Mouse (Mus musculus): ENCODE data around the gene Fasn. TPM values are rescaled to one million over a fixed set of nuclear protein-coding genes. Genes with fewer than 3 reads are reported as not detected.
A peak's percentile ranks its signal among the peaks of the same experiment; 100 is the strongest.
"Not testable (repeated sequence)": the region's sequence is repeated elsewhere in the genome, so short reads cannot be mapped to it uniquely, and the experiment has no call there.

Fasn gene
- polyA plus RNA-seq, 1 experiment from 2014 or later: 24.9 TPM

DNA sequence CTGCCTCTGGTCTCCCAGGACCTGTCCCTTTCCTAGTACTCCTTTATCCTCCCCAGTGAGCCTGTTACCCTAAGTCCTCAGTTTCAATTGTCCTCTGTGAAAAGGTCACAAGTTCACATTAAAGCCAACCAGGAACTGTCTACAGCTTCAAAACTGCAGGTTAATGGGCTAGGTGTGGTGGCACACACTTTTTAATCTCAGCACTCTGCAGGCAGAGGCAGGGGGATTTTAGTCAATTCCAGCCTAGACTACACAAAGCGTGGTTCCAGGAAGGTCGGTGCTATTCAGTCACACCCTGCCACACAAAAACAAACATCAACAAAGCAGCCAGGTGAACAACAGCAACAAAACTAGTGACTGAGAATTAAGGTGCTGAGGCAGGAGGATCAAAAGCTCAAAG is 27.2 kb upstream of the Fasn start:
- H3K4me3 ChIP-seq (ENCODE audit: low read length): no peak overlapping the region
- H3K36me3 ChIP-seq (ENCODE audit: control insufficient read depth, insufficient read depth): no peaks in the 10 kb centered on the region
- WGBS: 72% methylated on average over 2 of the region's 2 CpGs
- no peaks in the 10 kb centered on the region for H3K27me3 ChIP-seq (ENCODE audit: control insufficient read depth, insufficient read depth, low read length)
- H3K9me3 ChIP-seq (replicated peaks; ENCODE audit: control insufficient read depth, low read length): no peaks in the 10 kb centered on the region
- no peak overlapping the region for H3K4me2 ChIP-seq (ENCODE audit: low read depth, low read length)
- H3K4me1 ChIP-seq (ENCODE audit: control insufficient read depth, insufficient read depth, low read length): peaks cover 21% of the 10 kb centered on the region
- no peak for ATAC-seq (replicated peaks; ENCODE audit: extremely low read depth, insufficient read depth, low FRiP score)
- no peak overlapping the region for H3K9ac ChIP-seq (ENCODE audit: low read length)
- H3K27ac ChIP-seq (ENCODE audit: low read length): no peak overlapping the region

DNA sequence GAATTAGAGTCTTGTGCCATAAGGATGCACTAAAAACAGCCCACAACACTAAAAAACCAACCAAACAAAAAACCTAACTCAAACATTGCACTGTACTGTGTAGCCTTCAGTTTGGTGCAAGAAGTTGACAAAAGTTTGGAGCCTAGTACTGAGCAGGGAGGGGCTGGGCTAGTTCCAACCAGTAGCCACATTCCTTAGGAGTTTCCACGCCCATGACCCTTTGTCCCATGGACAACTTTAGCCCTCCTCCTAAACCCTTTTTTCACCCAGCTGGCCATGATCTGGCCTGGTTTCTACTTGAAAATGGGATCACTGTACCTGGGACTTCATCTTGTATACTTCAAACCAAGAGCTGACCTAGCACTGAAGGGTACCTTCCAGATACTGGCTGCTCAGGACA is 26.8 kb upstream of the Fasn start:
- Histone ChIP-seq H3K9ac (ENCODE audit: low read length) (no peak overlapping the region), H3K27ac (ENCODE audit: low read length) (no peak overlapping the region)
- 67% methylated on average over 1 of the region's 1 CpGs for WGBS

DNA sequence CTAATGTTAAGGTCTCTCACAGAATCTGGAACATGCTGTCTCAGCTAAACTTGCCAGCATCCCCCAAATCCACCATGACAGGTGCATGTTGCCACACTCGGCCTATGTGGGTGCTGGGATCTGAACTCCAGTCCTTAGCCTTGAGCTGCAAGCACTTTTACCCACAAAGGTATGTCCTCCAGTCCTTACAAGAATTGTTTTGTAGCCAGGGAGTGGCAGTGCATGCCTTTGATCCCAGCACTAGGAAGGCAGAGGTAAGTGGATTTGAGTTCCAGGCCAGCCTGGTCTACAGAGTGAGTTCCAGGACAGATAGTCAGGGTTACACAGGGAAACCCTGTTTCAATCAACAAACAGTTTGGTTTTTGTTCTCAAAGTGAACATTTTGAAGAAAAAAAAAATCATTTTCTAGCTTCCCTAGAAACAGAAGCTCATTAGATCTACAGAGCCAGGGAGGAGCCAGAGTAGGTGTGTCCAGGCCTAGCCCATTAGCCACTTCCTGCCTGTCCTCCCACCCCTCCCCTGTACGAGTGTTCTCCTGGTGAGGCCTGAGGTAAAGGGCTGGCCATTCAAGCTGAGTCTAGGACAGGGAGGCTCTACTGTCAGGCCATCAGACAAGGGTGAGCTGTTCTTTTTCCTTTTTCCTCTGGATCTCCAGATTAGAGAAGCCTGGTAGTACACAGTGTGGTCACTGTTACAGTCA is 26.1 kb upstream of the Fasn start:
- no peaks in the 10 kb centered on the region for H3K9me3 ChIP-seq (replicated peaks; ENCODE audit: control insufficient read depth, low read length)
- H3K27ac ChIP-seq (ENCODE audit: low read length): no peak overlapping the region
- H3K36me3 ChIP-seq (ENCODE audit: control insufficient read depth, insufficient read depth): no peaks in the 10 kb centered on the region
- no peak for ATAC-seq (replicated peaks; ENCODE audit: extremely low read depth, insufficient read depth, low FRiP score)
- no peaks in the 10 kb centered on the region for H3K27me3 ChIP-seq (ENCODE audit: control insufficient read depth, insufficient read depth, low read length)
- H3K9ac ChIP-seq (ENCODE audit: low read length): no peak overlapping the region
- WGBS: 57% methylated on average over 2 of the region's 2 CpGs
- H3K4me3 ChIP-seq (ENCODE audit: low read length): no peak overlapping the region
- H3K4me2 ChIP-seq (ENCODE audit: low read depth, low read length): no peak overlapping the region
- peaks cover 21% of the 10 kb centered on the region for H3K4me1 ChIP-seq (ENCODE audit: control insufficient read depth, insufficient read depth, low read length)

More for the DNA sequence above, 26.8 kb upstream of the Fasn start:
- no peak for ATAC-seq (replicated peaks; ENCODE audit: extremely low read depth, insufficient read depth, low FRiP score)
- Histone ChIP-seq H3K4me3 (ENCODE audit: low read length) (no peak overlapping the region), H3K9me3 (replicated peaks; ENCODE audit: control insufficient read depth, low read length) (no peaks in the 10 kb centered on the region), H3K4me1 (ENCODE audit: control insufficient read depth, insufficient read depth, low read length) (peaks cover 21% of the 10 kb centered on the region), H3K36me3 (ENCODE audit: control insufficient read depth, insufficient read depth) (no peaks in the 10 kb centered on the region), H3K4me2 (ENCODE audit: low read depth, low read length) (no peak overlapping the region), H3K27me3 (ENCODE audit: control insufficient read depth, insufficient read depth, low read length) (no peaks in the 10 kb centered on the region)

DNA sequence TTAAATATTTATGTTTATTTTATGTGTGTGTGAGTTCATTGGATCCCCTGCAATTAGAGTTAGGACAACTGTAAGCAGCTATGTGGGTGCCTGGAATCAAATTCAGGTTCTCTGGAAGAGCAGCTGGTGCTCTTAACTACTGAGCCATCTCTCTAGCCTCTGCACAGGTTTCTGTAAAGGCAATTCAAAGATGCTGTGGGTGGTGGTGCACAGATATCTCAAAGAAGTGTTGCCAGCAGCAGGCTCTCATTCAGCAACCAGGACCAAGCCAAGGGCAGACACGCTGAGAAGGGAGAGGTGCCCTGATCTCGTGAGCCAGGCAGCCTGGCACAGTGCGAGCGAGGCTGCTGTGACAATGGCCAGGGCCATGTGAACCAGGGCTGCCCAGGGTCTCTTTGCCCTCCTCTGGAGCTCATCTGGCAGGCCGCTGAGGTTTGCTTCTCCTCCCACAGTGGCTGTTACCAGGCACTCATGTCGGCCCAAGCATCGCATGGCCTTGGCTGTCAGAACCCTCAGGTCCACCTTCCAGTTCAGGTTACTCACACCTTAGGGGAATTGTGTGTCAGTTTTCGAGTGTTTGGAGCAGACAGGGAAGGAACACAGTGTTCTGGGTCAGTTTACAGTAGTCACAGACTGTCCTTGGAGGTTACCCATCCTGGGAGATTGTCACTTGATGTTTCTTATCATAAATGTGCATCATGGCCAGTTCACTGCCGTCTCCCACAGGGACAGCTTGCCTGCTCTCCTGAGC is 22.6 kb upstream of the Fasn start:
- Histone ChIP-seq H3K27ac (ENCODE audit: low read length) (no peak overlapping the region), H3K27me3 (ENCODE audit: control insufficient read depth, insufficient read depth, low read length) (no peaks in the 10 kb centered on the region)
- ATAC-seq (replicated peaks; ENCODE audit: extremely low read depth, insufficient read depth, low FRiP score): no peak

DNA sequence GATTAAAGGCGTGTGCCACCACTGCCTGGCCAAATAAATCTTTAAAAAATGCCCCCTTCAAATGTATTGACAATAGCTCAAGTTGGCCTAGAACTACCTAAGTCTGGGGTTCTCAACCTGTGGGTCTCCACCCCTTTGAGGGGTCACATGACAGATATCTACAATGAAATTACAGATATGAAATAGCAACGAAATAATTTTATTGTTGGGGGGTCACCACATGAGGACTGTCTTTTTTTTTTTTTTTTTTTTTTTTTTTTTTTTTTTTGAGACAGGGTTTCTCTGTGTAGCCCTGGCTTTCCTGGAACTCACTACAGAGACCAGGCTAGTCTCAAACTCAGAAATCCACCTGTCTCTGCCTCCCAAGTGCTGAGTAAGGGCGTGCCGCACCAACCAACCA is 20.0 kb upstream of the Fasn start:
- no peaks in the 10 kb centered on the region for H3K27me3 ChIP-seq (ENCODE audit: control insufficient read depth, insufficient read depth, low read length)
- no peak overlapping the region for H3K4me3 ChIP-seq (ENCODE audit: low read length)
- H3K4me2 ChIP-seq (ENCODE audit: low read depth, low read length): no peak overlapping the region
- H3K9ac ChIP-seq (ENCODE audit: low read length): no peak overlapping the region
- no peak overlapping the region for H3K27ac ChIP-seq (ENCODE audit: low read length)
- no peaks in the 10 kb centered on the region for H3K36me3 ChIP-seq (ENCODE audit: control insufficient read depth, insufficient read depth)
- H3K9me3 ChIP-seq (replicated peaks; ENCODE audit: control insufficient read depth, low read length): no peaks in the 10 kb centered on the region
- 84% methylated on average over 4 of the region's 4 CpGs for WGBS
- no peak for ATAC-seq (replicated peaks; ENCODE audit: extremely low read depth, insufficient read depth, low FRiP score)
- H3K4me1 ChIP-seq (ENCODE audit: control insufficient read depth, insufficient read depth, low read length): peaks cover 3% of the 10 kb centered on the region

More for the DNA sequence above, 22.6 kb upstream of the Fasn start:
- H3K4me2 ChIP-seq (ENCODE audit: low read depth, low read length): no peak overlapping the region
- H3K9ac ChIP-seq (ENCODE audit: low read length): no peak overlapping the region
- no peak overlapping the region for H3K4me3 ChIP-seq (ENCODE audit: low read length)
- H3K36me3 ChIP-seq (ENCODE audit: control insufficient read depth, insufficient read depth): no peaks in the 10 kb centered on the region
- 86% methylated on average over 9 of the region's 9 CpGs for WGBS
- peaks cover 9% of the 10 kb centered on the region for H3K4me1 ChIP-seq (ENCODE audit: control insufficient read depth, insufficient read depth, low read length)
- H3K9me3 ChIP-seq (replicated peaks; ENCODE audit: control insufficient read depth, low read length): no peaks in the 10 kb centered on the region

DNA sequence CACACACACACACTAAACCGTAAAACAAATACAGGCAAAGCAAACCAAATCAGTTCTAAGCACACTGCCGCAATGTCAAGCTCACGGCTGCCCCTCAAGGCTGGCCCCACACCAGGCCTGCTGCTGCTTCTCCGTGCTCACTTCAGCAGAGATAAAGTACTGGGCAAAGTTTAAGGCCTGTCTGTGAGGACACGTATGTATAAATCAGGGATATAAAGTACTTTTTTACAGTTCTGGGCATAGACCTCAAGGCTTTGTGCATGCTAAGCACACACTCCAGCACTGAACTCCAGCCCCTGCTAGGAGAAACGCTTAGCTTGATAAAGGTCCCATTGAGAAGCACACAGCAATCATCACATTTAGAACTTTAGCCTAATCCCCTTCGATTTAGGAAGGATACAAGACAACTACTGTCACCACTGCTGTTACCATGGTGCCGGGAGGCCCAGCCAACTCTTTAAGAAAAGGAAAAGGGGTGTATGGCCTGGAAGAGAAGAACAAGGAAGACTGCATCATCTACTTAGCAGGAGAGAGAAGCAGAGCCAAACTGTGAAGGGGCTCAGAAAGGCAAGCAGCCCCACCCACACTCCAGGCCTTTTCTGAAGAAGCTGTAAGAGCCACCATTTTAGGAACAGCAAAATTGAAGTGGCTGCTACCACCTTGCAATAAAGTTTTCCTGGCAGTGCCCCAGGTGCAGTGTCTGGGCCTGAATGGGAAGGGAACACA is 9.4 kb upstream of the Fasn start:
- H3K36me3 ChIP-seq (ENCODE audit: control insufficient read depth, insufficient read depth): no peaks in the 10 kb centered on the region
- H3K4me2 ChIP-seq (ENCODE audit: low read depth, low read length): no peak overlapping the region
- no peak overlapping the region for H3K4me3 ChIP-seq (ENCODE audit: low read length)
- no peaks in the 10 kb centered on the region for H3K27me3 ChIP-seq (ENCODE audit: control insufficient read depth, insufficient read depth, low read length)
- peak overlapping the region; percentile 46 for H3K9ac ChIP-seq (ENCODE audit: low read length)
- peak; percentile 25; the same call in 1 of the 2 replicates for ATAC-seq (replicated peaks; ENCODE audit: extremely low read depth, insufficient read depth, low FRiP score)
- peak overlapping the region; percentile 59 for H3K27ac ChIP-seq (ENCODE audit: low read length)
- no peaks in the 10 kb centered on the region for H3K9me3 ChIP-seq (replicated peaks; ENCODE audit: control insufficient read depth, low read length)
- WGBS: 33% methylated on average over 8 of the region's 8 CpGs
- H3K4me1 ChIP-seq (ENCODE audit: control insufficient read depth, insufficient read depth, low read length): peaks cover 16% of the 10 kb centered on the region

DNA sequence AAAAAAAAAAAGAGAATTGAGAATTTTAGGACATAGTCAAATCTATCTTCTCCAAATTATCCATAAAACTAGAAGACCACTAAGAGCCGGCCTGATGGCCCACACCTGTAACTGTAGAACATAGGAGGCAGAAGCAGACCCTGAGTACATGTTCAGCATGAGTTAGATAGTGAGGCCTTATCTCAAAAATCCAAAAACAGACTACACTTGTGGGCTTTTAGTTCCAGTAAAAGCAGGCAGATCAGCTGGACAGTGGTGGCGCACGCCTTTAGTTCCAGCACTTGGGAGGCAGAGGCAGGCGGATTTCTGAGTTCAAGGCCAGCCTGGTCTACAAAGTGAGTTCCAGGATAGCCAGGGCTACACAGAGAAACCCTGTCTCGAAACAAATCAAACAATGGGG is 8.6 kb upstream of the Fasn start:
- not testable (repeated sequence) for H3K27me3 ChIP-seq (ENCODE audit: control insufficient read depth, insufficient read depth, low read length); H3K27ac ChIP-seq (ENCODE audit: low read length); H3K4me3 ChIP-seq (ENCODE audit: low read length); H3K9ac ChIP-seq (ENCODE audit: low read length); ATAC-seq (replicated peaks; ENCODE audit: extremely low read depth, insufficient read depth, low FRiP score); H3K9me3 ChIP-seq (replicated peaks; ENCODE audit: control insufficient read depth, low read length); H3K36me3 ChIP-seq (ENCODE audit: control insufficient read depth, insufficient read depth); H3K4me2 ChIP-seq (ENCODE audit: low read depth, low read length)
- WGBS: 85% methylated on average over 5 of the region's 5 CpGs
- H3K4me1 ChIP-seq (ENCODE audit: control insufficient read depth, insufficient read depth, low read length): peaks cover 16% of the 10 kb centered on the region

DNA sequence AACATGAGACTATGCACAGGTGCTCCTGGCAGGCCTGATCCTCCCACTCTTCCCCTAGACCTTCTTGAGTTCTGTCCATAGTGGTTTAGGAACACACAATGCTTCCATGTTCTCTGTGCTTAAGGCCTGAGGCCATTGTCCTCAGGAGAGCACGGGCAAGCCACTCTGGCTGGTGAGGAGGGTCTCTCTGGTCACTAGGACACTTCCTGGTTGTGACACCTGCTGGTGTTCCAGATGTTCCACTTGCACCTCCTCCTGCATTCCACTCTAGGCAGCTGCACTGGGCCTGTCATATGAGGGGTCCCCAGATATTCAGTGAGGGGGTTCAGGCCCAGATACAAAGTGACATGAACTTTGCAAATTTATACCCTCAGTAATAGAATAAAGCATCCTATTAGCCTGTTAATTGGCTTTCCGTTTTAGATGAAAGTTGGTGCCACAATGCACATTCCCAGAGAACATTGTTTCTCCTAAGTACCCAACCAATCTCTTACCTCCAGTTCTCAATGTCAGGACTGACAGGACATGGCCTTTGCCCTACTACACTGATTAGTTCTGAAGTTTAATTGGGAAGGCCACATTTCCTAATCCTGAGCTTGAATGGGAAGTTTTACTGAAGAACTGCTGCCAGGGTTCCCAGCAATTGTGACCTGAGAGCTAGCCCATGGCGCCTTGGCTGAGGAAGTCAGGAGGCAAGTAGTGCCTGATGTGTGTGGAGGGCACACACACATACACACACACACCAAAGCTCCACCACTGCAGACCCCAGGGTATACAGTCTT is 7.5 kb upstream of the Fasn start:
- H3K27ac ChIP-seq (ENCODE audit: low read length): no peak overlapping the region
- no peaks in the 10 kb centered on the region for H3K9me3 ChIP-seq (replicated peaks; ENCODE audit: control insufficient read depth, low read length)
- no peak overlapping the region for H3K4me2 ChIP-seq (ENCODE audit: low read depth, low read length)
- peaks cover 16% of the 10 kb centered on the region for H3K4me1 ChIP-seq (ENCODE audit: control insufficient read depth, insufficient read depth, low read length)
- H3K4me3 ChIP-seq (ENCODE audit: low read length): no peak overlapping the region
- no peak overlapping the region for H3K9ac ChIP-seq (ENCODE audit: low read length)
- no peaks in the 10 kb centered on the region for H3K27me3 ChIP-seq (ENCODE audit: control insufficient read depth, insufficient read depth, low read length)
- WGBS: 85% methylated on average over 3 of the region's 3 CpGs
- no peak for ATAC-seq (replicated peaks; ENCODE audit: extremely low read depth, insufficient read depth, low FRiP score)
- H3K36me3 ChIP-seq (ENCODE audit: control insufficient read depth, insufficient read depth): no peaks in the 10 kb centered on the region

All from heart, embryonic 16.5 days (tissue).